Mouse (Mus musculus): Measurements from ENCODE around the gene Actg2.

Actg2 gene

GRCm38 (mm10) chr6:83512495-83512894 is 23.6 kb downstream of the Actg2 start:
- peak; percentile 74 for DNase-seq (ENCODE audit: low read depth)

GRCm38 (mm10) chr6:83510210-83510609 is 25.9 kb downstream of the Actg2 start:
- DNase-seq (ENCODE audit: low read depth), result peak; percentile 46

- DNase-seq (ENCODE audit: low read depth), result no peak
Observed at GRCm38 (mm10) chr6:83509442-83509841, 26.6 kb downstream of the Actg2 start.

- no peak for DNase-seq (ENCODE audit: low read depth)
Observed at GRCm38 (mm10) chr6:83507168-83507546, 28.9 kb downstream of the Actg2 start.

GRCm38 (mm10) chr6:83506258-83507167 is 29.6 kb downstream of the Actg2 start, which contains the start of gene Dguok:
Gene Dguok (minus strand): TSS chr6:83506969.
- peak; percentile 100 for DNase-seq (ENCODE audit: low read depth)

GRCm38 (mm10) chr6:83505554-83505953 is 30.5 kb downstream of the Actg2 start:
- DNase-seq (ENCODE audit: low read depth), result no peak

- no peak for DNase-seq (ENCODE audit: low read depth)
Observed at GRCm38 (mm10) chr6:83503361-83503760, 32.7 kb downstream of the Actg2 start.

GRCm38 (mm10) chr6:83502656-83503055 is 33.4 kb downstream of the Actg2 start:
- DNase-seq (ENCODE audit: low read depth), result peak; percentile 49

- no peak for DNase-seq (ENCODE audit: low read depth)
Observed at GRCm38 (mm10) chr6:83501524-83502310, 34.3 kb downstream of the Actg2 start.

GRCm38 (mm10) chr6:83500462-83500861 is 35.6 kb downstream of the Actg2 start:
- DNase-seq (ENCODE audit: low read depth), result no peak

- no peak for DNase-seq (ENCODE audit: low read depth)
Observed at GRCm38 (mm10) chr6:83499078-83499477, 37.0 kb downstream of the Actg2 start.

- no peak for DNase-seq (ENCODE audit: low read depth)
Observed at GRCm38 (mm10) chr6:83496753-83497710, 39.0 kb downstream of the Actg2 start.

GRCm38 (mm10) chr6:83496009-83496752 is 39.9 kb downstream of the Actg2 start:
- no peak for DNase-seq (ENCODE audit: low read depth)

- peak; percentile 70 for DNase-seq (ENCODE audit: low read depth)
Observed at GRCm38 (mm10) chr6:83490622-83491021, 45.4 kb downstream of the Actg2 start.

- no peak for DNase-seq (ENCODE audit: low read depth)
Observed at GRCm38 (mm10) chr6:83488200-83488599, 47.9 kb downstream of the Actg2 start.

- no peak for DNase-seq (ENCODE audit: low read depth)
Observed at GRCm38 (mm10) chr6:83487298-83487697, 48.8 kb downstream of the Actg2 start.

GRCm38 (mm10) chr6:83485854-83486253 is 50.2 kb downstream of the Actg2 start:
- DNase-seq (ENCODE audit: low read depth), result no peak

GRCm38 (mm10) chr6:83483776-83484175 is 52.3 kb downstream of the Actg2 start:
- DNase-seq (ENCODE audit: low read depth), result no peak

- DNase-seq (ENCODE audit: low read depth), result peak; percentile 77
Observed at GRCm38 (mm10) chr6:83482418-83483085, 53.5 kb downstream of the Actg2 start.

GRCm38 (mm10) chr6:83480019-83480655 is 55.9 kb downstream of the Actg2 start:
- no peak for DNase-seq (ENCODE audit: low read depth)

All from 416B (cell line).